12 mouse cellular contexts compared by ENCODE assay signal in genomic region chr2:179729002-179729401, GRCm38 (mm10).
DNase-seq lines count a peak whose midpoint lies in the region; ATAC-seq and TF ChIP-seq lines count a peak whose summit lies in the region.
"Had no signal": no experiment of that assay in that cellular context is flagged by ENCODE, and none has a peak within 500 bp of the region (broad histone marks: within the 10 kb centered on the region; RNA-seq: fewer than 3 reads in every experiment).

No protein-coding gene starts in this region.

- no peak overlapping the region for H3K9ac ChIP-seq in forebrain, postnatal 0 days
- H3K9ac ChIP-seq in forebrain, embryonic 16.5 days (replicated peaks; ENCODE audit: low read depth, low read length): no peak overlapping the region
- no peak overlapping the region for H3K9ac ChIP-seq in lung, embryonic 14.5 days
- H3K9ac ChIP-seq: embryonic facial prominence, embryonic 12.5 days; heart, embryonic 15.5 days; limb, embryonic 12.5 days; stomach, embryonic 15.5 days had no signal

- H3K27me3 ChIP-seq in forebrain, postnatal 0 days (ENCODE audit: insufficient read depth, low read length): no peaks in the 10 kb centered on the region
- no peaks in the 10 kb centered on the region for H3K27me3 ChIP-seq in forebrain, embryonic 16.5 days (replicated peaks; ENCODE audit: control insufficient read depth, insufficient read depth, low read length)
- no peaks in the 10 kb centered on the region for H3K27me3 ChIP-seq in lung, embryonic 14.5 days (ENCODE audit: insufficient read depth, low read length)
- H3K27me3 ChIP-seq: heart, embryonic 15.5 days; stomach, embryonic 15.5 days had no signal

- TF ChIP-seq CTCF in forebrain, postnatal 0 days (IDR thresholded peaks at IDR 0.05; ENCODE audit: low read depth): peak; percentile 72
- TF ChIP-seq CTCF in lung, embryonic 14.5 days (IDR thresholded peaks at IDR 0.05; ENCODE audit: low read depth): peak; percentile 69

- 53% methylated on average over 8 of the region's 8 CpGs for WGBS in forebrain, postnatal 0 days
- 54% methylated on average over 8 of the region's 8 CpGs for WGBS in forebrain, embryonic 16.5 days
- WGBS in lung, embryonic 14.5 days: 48% methylated on average over 8 of the region's 8 CpGs

- no peak overlapping the region for H3K4me3 ChIP-seq in forebrain, postnatal 0 days (ENCODE audit: low read depth, low read length)
- H3K4me3 ChIP-seq in forebrain, embryonic 16.5 days (replicated peaks; ENCODE audit: low read length): no peak overlapping the region
- H3K4me3 ChIP-seq in lung, embryonic 14.5 days (ENCODE audit: low read depth, low read length): no peak overlapping the region
- H3K4me3 ChIP-seq: embryonic facial prominence, embryonic 12.5 days; heart, embryonic 15.5 days; limb, embryonic 12.5 days; stomach, embryonic 15.5 days had no signal

- ATAC-seq in forebrain, postnatal 0 days: no peak
- ATAC-seq in forebrain, embryonic 16.5 days: no peak; the same call in 1 of the 2 replicates
- no peak for ATAC-seq in lung, embryonic 14.5 days (ENCODE audit: insufficient read depth)

- no peaks in the 10 kb centered on the region for H3K9me3 ChIP-seq in forebrain, postnatal 0 days (ENCODE audit: low read length)
- no peaks in the 10 kb centered on the region for H3K9me3 ChIP-seq in forebrain, embryonic 16.5 days (ENCODE audit: control insufficient read depth, low read length)
- H3K9me3 ChIP-seq in lung, embryonic 14.5 days (ENCODE audit: low read depth, low read length): no peaks in the 10 kb centered on the region
- H3K9me3 ChIP-seq: embryonic facial prominence, embryonic 12.5 days; heart, embryonic 15.5 days; limb, embryonic 12.5 days; stomach, embryonic 15.5 days had no signal

- H3K4me1 ChIP-seq in forebrain, postnatal 0 days (ENCODE audit: insufficient read depth): no peaks in the 10 kb centered on the region; the same call in 1 of the 2 replicates
- peaks cover 14% of the 10 kb centered on the region for H3K4me1 ChIP-seq in forebrain, embryonic 16.5 days (replicated peaks; ENCODE audit: control insufficient read depth, insufficient read depth, low read length)
- no peaks in the 10 kb centered on the region for H3K4me1 ChIP-seq in lung, embryonic 14.5 days (ENCODE audit: insufficient read depth)
- H3K4me1 ChIP-seq: heart, embryonic 15.5 days; stomach, embryonic 15.5 days had no signal

- no peak for DNase-seq in forebrain, postnatal 0 days
- DNase-seq in lung, embryonic 14.5 days: peak; percentile 22
- no peak for DNase-seq in lung, postnatal 4 days
- DNase-seq in cerebellum, adult 8-10 months: peak; percentile 45
- DNase-seq in retina, embryonic 14.5 days (ENCODE audit: low spot score): peak; percentile 58
- DNase-seq in kidney, adult 18-20 months: no peak
- no peak for DNase-seq in layer of hippocampus, postnatal 14 days (ENCODE audit: low spot score in 2 of 2)

- H3K36me3 ChIP-seq in forebrain, postnatal 0 days (ENCODE audit: insufficient read depth): no peaks in the 10 kb centered on the region
- H3K36me3 ChIP-seq in forebrain, embryonic 16.5 days (ENCODE audit: control insufficient read depth, insufficient read depth): no peaks in the 10 kb centered on the region
- no peaks in the 10 kb centered on the region for H3K36me3 ChIP-seq in lung, embryonic 14.5 days (ENCODE audit: insufficient read depth)
- H3K36me3 ChIP-seq: embryonic facial prominence, embryonic 12.5 days; heart, embryonic 15.5 days; limb, embryonic 12.5 days; stomach, embryonic 15.5 days had no signal

- H3K4me2 ChIP-seq in forebrain, postnatal 0 days (ENCODE audit: low read depth): no peak overlapping the region
- no peak overlapping the region for H3K4me2 ChIP-seq in forebrain, embryonic 16.5 days (ENCODE audit: low read length)
- no peak overlapping the region for H3K4me2 ChIP-seq in lung, embryonic 14.5 days
- H3K4me2 ChIP-seq: embryonic facial prominence, embryonic 12.5 days; heart, embryonic 15.5 days; limb, embryonic 12.5 days; stomach, embryonic 15.5 days had no signal

- H3K27ac ChIP-seq in forebrain, postnatal 0 days (ENCODE audit: low read depth, low read length): no peak overlapping the region
- H3K27ac ChIP-seq in forebrain, embryonic 16.5 days (ENCODE audit: low read length): no peak overlapping the region
- no peak overlapping the region for H3K27ac ChIP-seq in lung, embryonic 14.5 days (ENCODE audit: low read depth)
- H3K27ac ChIP-seq: embryonic facial prominence, embryonic 12.5 days; heart, embryonic 15.5 days; limb, embryonic 12.5 days; stomach, embryonic 15.5 days had no signal

Comparison
In these comparisons a context has a peak if more than half of its experiments do, and no peak if none do; other contexts are left out.
1. DNase-seq: peak in lung, embryonic 14.5 days (single experiment), cerebellum, adult 8-10 months (single experiment) and retina, embryonic 14.5 days (single experiment); none in forebrain, postnatal 0 days (single experiment), lung, postnatal 4 days (0 of 2), kidney, adult 18-20 months (single experiment) and layer of hippocampus, postnatal 14 days (0 of 2).